Mouse (Mus musculus) heart, postnatal 14 days (tissue): ENCODE results near the gene Dlx6. TPM values are rescaled to one million over a fixed set of nuclear protein-coding genes. Genes with fewer than 3 reads are reported as not detected.

ENCODE experiments used
- DNase-seq, 2 experiments: peaks; one replicate each; pipeline ENCODE4 v3.0.0; 2021 to 2022
- intact Hi-C: fragments of 180-260 bp; cut with DNase I; formaldehyde crosslinking; loops from one replicate; pipeline ENCODE4 v1.15.1; 2025
- total RNA-seq, 2 experiments: library from RNA; stranded (reverse); gene quantifications; 2 replicates each; pipeline ENCODE4 v1.2.3; 2021

Gene Dlx6
- total RNA-seq, 2 experiments from 2014 or later: not detected

- intact Hi-C loops: loop anchor here (10.0 kb wide), 1 partner anchor 274 kb away; no protein-coding TSS in a partner anchor
- DNase-seq: no peak
These were observed 4.6 kb upstream of the Dlx6 start for GRCm38 (mm10) chr6:6858571-6858970.

- DNase-seq: no peak
- intact Hi-C loops: loop anchor here (10.0 kb wide), 1 partner anchor 275 kb away; no protein-coding TSS in a partner anchor
These were observed 3.8 kb upstream of the Dlx6 start for GRCm38 (mm10) chr6:6859111-6859949.

- intact Hi-C loops: loop anchor here (10.0 kb wide), 3 partner anchors 275 to 565 kb away; no protein-coding TSS in a partner anchor
- DNase-seq: no peak
These were observed 3.2 kb upstream of the Dlx6 start for GRCm38 (mm10) chr6:6859950-6860410.

GRCm38 (mm10) chr6:6860411-6861085 is 2.6 kb upstream of the Dlx6 start:
- intact Hi-C loops: loop anchor here (10.0 kb wide), 2 partner anchors 396 to 566 kb away; no protein-coding TSS in a partner anchor
- DNase-seq: no peak

- no peak for DNase-seq
- intact Hi-C loops: loop anchor here (10.0 kb wide), 2 partner anchors 396 to 566 kb away; no protein-coding TSS in a partner anchor
These were observed 1.9 kb upstream of the Dlx6 start for GRCm38 (mm10) chr6:6861086-6861797.

- DNase-seq: no peak
- intact Hi-C loops: loop anchor here (10.0 kb wide), 2 partner anchors 397 to 567 kb away; no protein-coding TSS in a partner anchor
These were observed 1.2 kb upstream of the Dlx6 start for GRCm38 (mm10) chr6:6861798-6862428.

- DNase-seq: no peak
- intact Hi-C loops: loop anchor here (10.0 kb wide), 2 partner anchors 398 to 568 kb away; no protein-coding TSS in a partner anchor
These were observed 523 bp upstream of the Dlx6 start for GRCm38 (mm10) chr6:6862611-6863010.

GRCm38 (mm10) chr6:6863955-6864354 is 821 bp downstream of the Dlx6 start:
- intact Hi-C loops: loop anchor here (2.0 to 10.0 kb wide), 3 partner anchors 17 to 569 kb away; no protein-coding TSS in a partner anchor
- DNase-seq: no peak

- intact Hi-C loops: loop anchor here (2.0 to 10.0 kb wide), 3 partner anchors 16 to 570 kb away; no protein-coding TSS in a partner anchor
- no peak for DNase-seq
These were observed 1.6 kb downstream of the Dlx6 start for GRCm38 (mm10) chr6:6864441-6865440.

GRCm38 (mm10) chr6:6867031-6867430 is 3.9 kb downstream of the Dlx6 start:
- intact Hi-C loops: loop anchor here (10.0 kb wide), 2 partner anchors 402 to 572 kb away; no protein-coding TSS in a partner anchor
- DNase-seq: no peak

GRCm38 (mm10) chr6:6869041-6869685 is 6.0 kb downstream of the Dlx6 start:
- DNase-seq: no peak
- intact Hi-C loops: loop anchor here (10.0 kb wide), 2 partner anchors 404 to 574 kb away; no protein-coding TSS in a partner anchor

- DNase-seq: no peak
- intact Hi-C loops: loop anchor here (10.0 kb wide), 2 partner anchors 405 to 575 kb away; no protein-coding TSS in a partner anchor
These were observed 7.0 kb downstream of the Dlx6 start for GRCm38 (mm10) chr6:6869961-6870800.

GRCm38 (mm10) chr6:6870876-6871420 is 7.8 kb downstream of the Dlx6 start:
- intact Hi-C loops: no loop called here

GRCm38 (mm10) chr6:6871692-6872091 is 8.6 kb downstream of the Dlx6 start:
- no peak for DNase-seq
- intact Hi-C loops: no loop called here

More at GRCm38 (mm10) chr6:6870876-6871420, 7.8 kb downstream of the Dlx6 start:
- no peak for DNase-seq

- DNase-seq: no peak
- intact Hi-C loops: no loop called here
These were observed 9.7 kb downstream of the Dlx6 start for GRCm38 (mm10) chr6:6872873-6873272.

- no peak for DNase-seq
- intact Hi-C loops: no loop called here
These were observed 10.4 kb downstream of the Dlx6 start for GRCm38 (mm10) chr6:6873476-6874072.
